Mouse (Mus musculus): ENCODE data around the gene Btnl4. TPM values are rescaled to one million over a fixed set of nuclear protein-coding genes. Genes with fewer than 3 reads are reported as not detected.
"Not testable (repeated sequence)": the region's sequence is repeated elsewhere in the genome, so short reads cannot be mapped to it uniquely, and the experiment has no call there.

The Btnl4 gene
- total RNA-seq (2021), result not detected
- long read RNA-seq, experiment 1, result 0 reads
- long read RNA-seq, experiment 2, result 0 reads

GRCm38 (mm10) chr17:34477238-34478013 is at the start of gene Btnl4:
TSS of gene Btnl4 (minus strand) at chr17:34477318.
- intact Hi-C loops (cut with DNase I); H3K4me3 ChIP-seq; H3K27ac ChIP-seq; DNase-seq: not testable (repeated sequence)

DNA sequence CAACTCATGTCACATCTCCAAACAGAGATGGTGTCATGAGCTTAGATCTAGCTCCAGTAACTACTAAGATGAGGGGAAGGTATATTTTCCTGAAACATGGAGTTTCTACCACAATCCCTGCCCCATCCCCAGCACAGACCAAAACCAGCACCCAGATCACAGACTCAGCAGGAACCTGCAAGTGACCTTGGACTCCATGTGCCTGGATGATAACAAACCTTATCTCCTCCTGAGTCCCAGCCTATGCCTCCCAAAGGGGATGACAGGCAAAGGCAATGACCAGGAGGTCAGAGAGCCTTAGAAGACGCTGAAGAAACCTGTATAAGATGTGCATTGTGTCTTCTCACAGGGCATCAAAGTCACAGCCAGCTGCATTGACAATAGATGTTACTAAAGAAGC is 41.9 kb upstream of the Btnl4 start:
- intact Hi-C loops (cut with DNase I), result no loop called here
- Histone ChIP-seq H3K4me3 (no peak overlapping the region), H3K27ac (no peak overlapping the region)
- no peak for DNase-seq
- TF ChIP-seq CTCF (IDR thresholded peaks at IDR 0.05), result no peak

DNA sequence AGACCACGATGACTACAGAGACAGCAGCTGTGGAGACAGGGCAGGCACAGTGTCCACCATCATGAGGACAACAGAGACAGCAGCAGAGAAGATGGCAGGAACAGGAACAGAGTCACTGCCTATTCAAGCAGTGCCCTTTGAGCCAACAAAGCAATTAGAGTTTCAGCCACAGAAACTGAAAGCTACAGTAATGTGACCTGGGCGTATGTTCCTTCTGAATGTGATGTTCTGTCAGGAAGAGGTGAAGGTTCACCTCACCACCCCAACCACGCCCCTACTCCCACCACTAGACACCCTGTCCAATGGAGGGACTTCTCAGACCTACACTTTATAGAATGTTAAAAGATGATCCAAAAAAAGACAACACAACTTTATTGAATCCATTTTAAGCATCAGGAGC is 41.5 kb upstream of the Btnl4 start:
- DNase-seq; intact Hi-C loops (cut with DNase I); H3K4me3 ChIP-seq; H3K27ac ChIP-seq: not testable (repeated sequence)

DNA sequence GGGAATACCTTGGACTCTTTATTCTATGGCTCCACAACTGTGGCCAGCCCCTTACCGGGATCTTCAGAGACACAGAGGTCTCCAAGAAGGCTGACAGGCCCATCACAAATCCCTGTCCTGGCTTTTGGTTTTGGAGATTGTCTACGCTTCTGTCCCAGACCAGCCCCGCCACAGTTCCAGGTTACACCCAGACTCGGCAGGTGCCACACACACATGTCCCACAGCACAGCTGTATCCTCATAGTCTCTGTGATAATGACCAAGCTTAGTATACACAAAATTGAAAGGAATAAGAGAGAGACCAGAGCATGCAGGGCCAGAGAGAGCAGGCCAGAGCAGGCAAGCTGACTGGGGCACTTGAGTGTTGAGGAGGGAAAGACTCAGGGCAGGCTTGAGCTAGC is 40.7 kb upstream of the Btnl4 start:
- intact Hi-C loops (cut with DNase I), result no loop called here

DNA sequence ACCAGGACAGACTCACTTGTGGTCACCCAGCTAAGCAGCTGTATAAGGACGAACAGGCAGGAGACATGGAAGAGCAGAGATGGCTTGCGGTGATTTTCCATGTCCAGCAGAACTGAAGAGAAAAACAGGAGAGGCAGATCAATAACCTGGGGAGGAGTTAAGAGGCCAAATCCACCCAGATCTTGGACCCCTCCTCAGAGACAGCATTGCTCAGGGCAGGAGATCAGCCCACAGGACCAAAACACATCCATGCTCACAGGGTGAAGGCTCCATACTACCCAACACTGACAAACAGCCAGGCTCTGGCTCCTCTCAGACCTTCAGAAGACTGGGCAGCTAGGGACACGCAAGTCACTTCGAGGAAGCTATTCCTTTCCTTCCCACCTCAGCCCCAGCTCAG is 40.1 kb upstream of the Btnl4 start, which contains the start of gene Btnl6:
TSS of gene Btnl6 (minus strand) at position 101 of the 400 bp plus-strand sequence.
- H3K4me3 ChIP-seq, result no peak within 1 kb of the TSS
- intact Hi-C loops (cut with DNase I), result no loop called here
- no peak for TF ChIP-seq CTCF (IDR thresholded peaks at IDR 0.05)
- H3K27ac ChIP-seq, result no peak within 1 kb of the TSS
- no peak for DNase-seq

More for the DNA sequence above, 40.7 kb upstream of the Btnl4 start:
- no peak for DNase-seq
- H3K27ac ChIP-seq, result no peak overlapping the region
- no peak overlapping the region for H3K4me3 ChIP-seq
- TF ChIP-seq CTCF (IDR thresholded peaks at IDR 0.05), result no peak

DNA sequence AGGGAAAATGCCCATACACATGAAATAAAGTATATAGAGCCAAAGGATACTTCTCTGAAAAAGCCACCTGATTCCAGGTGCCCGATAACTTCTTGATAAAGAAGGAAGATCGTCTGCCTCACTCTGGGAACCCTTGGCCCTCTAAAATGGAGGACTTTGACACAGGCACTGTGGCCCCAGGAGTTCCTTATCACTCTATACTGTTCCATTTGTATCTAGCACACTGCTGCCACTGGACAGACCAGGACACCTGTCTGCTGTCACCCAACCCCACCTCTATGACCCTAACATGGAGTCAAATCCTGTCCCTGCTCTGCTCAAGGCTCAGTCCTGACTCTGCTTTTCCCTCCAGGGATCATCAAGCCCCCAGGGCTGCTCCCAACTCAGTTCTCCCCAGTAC is 39.4 kb upstream of the Btnl4 start:
- intact Hi-C loops (cut with DNase I), result no loop called here
- DNase-seq, result no peak
- no peak overlapping the region for H3K27ac ChIP-seq
- TF ChIP-seq CTCF (IDR thresholded peaks at IDR 0.05), result no peak
- no peak overlapping the region for H3K4me3 ChIP-seq

GRCm38 (mm10) chr17:34511723-34512122 is 34.6 kb upstream of the Btnl4 start:
- DNase-seq; intact Hi-C loops (cut with DNase I); H3K27ac ChIP-seq; H3K4me3 ChIP-seq: not testable (repeated sequence)
- TF ChIP-seq CTCF (IDR thresholded peaks at IDR 0.05), result peak; percentile 16; the same call in 1 of the 2 replicates

DNA sequence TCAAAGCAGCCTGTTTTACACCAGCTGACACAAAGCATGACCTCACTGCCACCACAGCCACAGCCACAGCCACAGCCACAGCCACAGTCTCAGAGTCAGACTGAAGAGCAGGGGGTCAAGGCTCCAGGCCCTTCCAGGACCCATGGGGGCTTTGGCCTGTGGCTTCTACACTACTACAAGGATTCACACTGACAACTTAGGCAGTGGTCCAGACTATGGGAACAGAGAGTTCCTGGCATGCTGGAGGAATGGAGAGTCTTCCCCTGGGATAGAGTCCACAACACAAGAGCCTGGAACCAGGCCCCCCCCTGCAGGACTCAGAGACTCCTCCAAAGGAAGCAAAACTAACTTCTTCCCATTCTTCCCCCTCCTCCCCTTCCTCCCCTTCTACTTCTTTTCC is 30.5 kb upstream of the Btnl4 start:
- Histone ChIP-seq H3K27ac (no peak overlapping the region), H3K4me3 (no peak overlapping the region)
- peak; percentile 17 for DNase-seq
- intact Hi-C loops (cut with DNase I), result no loop called here
- no peak for TF ChIP-seq CTCF (IDR thresholded peaks at IDR 0.05)

GRCm38 (mm10) chr17:34497726-34498125 is 20.6 kb upstream of the Btnl4 start:
- intact Hi-C loops (cut with DNase I); H3K4me3 ChIP-seq; DNase-seq; H3K27ac ChIP-seq: not testable (repeated sequence)

DNA sequence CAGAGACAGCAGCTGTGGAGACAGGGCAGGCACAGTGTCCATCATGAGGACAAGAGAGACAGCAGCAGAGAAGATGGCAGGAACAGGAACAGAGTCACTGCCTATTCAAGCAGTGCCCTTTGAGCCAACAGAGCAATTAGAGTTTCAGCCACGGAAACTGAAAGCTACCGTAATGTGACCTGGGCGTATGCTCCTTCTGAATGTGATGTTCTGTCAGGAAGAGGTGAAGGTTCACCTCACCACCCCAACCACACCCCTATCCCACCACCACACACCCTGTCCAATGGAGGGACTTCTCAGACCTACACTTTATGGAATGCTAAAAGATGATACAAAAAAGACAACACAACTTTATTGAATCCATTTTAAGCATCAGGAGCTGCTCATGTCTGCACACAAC is 20.2 kb upstream of the Btnl4 start:
- DNase-seq; intact Hi-C loops (cut with DNase I); H3K27ac ChIP-seq; H3K4me3 ChIP-seq: not testable (repeated sequence)

GRCm38 (mm10) chr17:34496539-34496938 is 19.4 kb upstream of the Btnl4 start:
- H3K4me3 ChIP-seq, result no peak overlapping the region
- no peak for TF ChIP-seq CTCF (IDR thresholded peaks at IDR 0.05)
- no peak for DNase-seq
- intact Hi-C loops (cut with DNase I), result no loop called here
- H3K27ac ChIP-seq, result no peak overlapping the region

DNA sequence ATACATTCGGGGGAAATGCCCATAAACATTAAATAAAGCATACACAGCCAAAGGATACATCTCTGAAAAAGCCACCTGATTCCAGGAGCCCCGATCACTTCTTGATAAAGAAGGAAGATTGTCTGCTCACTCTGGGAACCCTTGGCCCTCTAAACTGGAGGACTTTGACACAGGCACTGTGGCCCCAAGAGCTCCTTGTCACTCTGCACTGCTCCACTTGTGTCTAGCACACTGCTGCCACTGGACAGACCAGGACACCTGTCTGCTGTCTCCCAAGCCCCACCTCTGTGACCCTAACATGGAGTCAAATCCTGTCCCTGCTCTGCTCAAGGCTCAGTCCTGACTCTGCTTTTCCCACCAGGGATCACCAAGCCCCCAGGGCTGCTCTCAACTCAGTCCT is 18.0 kb upstream of the Btnl4 start:
- intact Hi-C loops (cut with DNase I); DNase-seq; H3K27ac ChIP-seq; H3K4me3 ChIP-seq: not testable (repeated sequence)

DNA sequence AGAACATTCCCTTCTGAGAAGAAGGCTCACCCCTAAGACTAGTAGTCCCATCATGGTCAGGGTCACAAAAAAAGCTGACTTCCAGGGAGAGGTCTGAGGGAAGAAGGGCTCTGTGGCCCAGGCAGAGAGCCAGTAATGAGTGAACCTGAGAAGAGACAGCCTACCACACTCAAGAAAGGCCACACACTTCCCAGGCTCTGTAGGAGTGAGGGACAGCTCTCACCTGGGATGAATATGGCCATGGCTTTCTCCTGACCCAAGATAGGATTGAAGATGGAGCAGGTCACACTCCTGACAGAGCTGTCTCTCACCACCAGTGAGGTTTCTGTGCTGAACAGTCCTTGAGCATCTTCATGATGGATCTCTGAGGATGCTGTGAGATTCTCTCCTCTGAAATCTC is 15.7 kb upstream of the Btnl4 start:
- TF ChIP-seq CTCF (IDR thresholded peaks at IDR 0.05), result no peak
- no peak overlapping the region for H3K4me3 ChIP-seq
- DNase-seq, result no peak
- H3K27ac ChIP-seq, result no peak overlapping the region
- intact Hi-C loops (cut with DNase I), result no loop called here

GRCm38 (mm10) chr17:34476427-34476826 is 691 bp downstream of the Btnl4 start:
- Histone ChIP-seq H3K27ac (no peak overlapping the region), H3K4me3 (no peak overlapping the region)
- no peak for DNase-seq
- no peak for TF ChIP-seq CTCF (IDR thresholded peaks at IDR 0.05)
- intact Hi-C loops (cut with DNase I), result no loop called here
